Mouse (Mus musculus) right cerebral cortex, postnatal 14 days (tissue): ENCODE data around the gene Pdhb.
"Not testable (repeated sequence)": the region's sequence is repeated elsewhere in the genome, so short reads cannot be mapped to it uniquely, and the experiment has no call there.

Experiments
- DNase-seq: peaks from one replicate; pipeline ENCODE4 v3.0.0; 2022

Pdhb gene

DNA sequence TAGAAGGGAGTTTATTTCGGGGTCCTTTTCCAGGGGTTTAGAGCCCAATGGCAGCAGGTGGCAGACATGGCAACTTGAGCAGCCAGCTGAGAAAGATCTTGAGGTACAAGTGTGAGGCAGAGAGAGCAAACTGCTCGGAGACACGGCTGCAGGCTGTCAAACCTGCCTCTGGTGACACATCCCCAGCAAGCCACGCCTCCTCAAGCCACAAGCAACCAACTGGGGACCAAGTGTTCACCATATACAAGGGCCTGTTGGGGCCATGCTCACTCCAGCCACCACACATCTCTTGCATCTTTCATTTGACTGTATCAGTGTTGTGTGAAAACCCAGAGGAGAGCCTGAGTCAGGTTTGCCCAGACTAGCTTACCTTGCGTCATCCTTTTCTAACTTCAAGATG, 44.9 kb downstream of the Pdhb start:
- no peak for DNase-seq

DNA sequence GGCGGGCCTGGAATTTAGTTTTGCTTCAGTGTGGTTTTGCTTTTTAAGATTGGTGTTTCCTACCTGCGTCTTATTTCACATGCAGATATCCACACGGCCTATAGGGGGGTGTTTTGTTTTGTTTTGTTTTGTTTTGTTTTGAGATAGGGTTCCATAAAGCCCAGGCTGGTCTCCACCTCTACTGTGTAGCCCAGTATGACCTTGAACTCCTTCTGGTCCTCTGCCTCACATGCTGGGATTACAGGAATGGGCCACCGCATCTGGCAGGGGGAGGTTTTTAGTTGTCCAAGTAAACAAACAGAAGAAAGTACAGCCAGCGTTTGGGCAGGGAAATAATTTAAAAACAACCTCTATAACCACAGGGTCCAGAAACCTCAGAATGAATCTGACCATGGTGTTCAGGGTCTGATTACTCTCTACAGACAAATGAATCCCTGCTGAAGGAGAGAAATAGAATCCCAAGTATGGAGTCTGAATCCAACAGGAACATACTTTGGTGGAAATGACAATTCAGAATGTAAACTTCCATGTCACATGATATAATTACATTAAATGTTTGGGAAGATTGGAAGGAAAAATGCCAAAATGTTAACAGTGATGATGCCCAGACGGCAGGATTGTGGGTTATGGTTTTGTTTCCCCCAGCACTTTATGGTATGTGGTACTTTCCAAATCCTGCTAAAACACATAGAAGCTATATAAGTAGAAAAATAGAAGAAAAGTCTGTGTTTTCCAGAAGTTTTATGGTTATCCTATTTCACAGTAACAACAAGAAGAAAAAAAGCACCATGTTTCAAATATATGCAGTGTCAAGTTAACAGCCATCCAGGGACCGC, 48.6 kb downstream of the Pdhb start:
- DNase-seq, result no peak

DNA sequence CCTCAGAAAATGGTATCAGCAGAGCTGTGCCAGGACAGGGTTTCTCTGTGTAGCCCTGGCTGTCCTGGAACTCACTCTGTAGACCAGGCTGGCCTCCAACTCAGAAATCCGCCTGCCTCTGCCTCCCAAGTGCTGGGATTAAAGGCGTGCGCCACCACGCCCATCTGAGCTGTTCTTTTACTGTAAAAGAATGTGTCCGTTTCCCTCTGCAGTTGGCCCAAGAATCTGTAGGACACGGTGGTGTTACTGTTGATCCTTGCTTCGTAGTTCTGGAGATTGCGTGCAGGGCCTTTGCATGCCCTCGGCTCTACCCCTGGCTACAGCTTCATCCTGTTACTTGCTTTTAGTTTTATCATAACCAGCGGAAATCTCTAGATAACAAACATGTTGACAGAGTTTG, 49.2 kb downstream of the Pdhb start:
- not testable (repeated sequence) for DNase-seq

DNA sequence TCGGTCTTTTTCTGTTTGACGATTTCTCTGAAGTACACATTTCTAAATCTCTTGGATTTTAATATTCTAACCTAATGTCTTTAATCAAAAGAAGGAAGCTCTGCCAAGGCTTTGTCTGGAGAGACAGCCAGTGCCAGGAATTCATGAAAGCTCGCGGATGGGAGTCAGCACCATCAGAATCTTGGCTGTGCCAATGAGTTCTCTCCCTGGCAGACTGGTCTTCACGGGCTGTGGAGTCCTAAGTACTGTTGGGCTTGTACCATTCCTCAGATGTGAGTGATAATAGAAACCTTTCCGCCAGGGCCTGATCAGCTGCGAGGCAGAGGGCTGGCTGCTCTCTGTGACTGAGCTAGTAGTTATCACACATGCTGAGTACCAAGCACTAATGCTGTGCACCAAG, 49.7 kb downstream of the Pdhb start:
- no peak for DNase-seq

DNA sequence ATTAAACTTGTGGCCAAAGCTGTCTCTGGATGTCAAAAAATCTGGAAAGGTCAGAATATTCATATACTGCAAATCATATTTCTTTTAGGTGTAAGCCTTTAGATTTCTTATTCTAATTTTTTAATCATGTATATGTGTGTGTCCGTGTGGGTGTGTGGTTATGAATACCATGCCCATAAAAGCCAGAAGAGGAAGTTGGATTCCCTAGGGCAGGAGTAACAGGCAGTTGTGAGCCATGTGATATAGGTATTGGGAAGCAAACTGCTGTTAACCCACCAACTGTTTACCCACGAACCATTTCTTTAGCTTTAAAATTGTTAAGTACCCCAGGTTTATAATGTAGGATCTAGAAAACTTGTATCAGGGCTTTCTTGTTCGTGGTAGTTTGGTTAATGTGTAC, 52.9 kb downstream of the Pdhb start:
- no peak for DNase-seq

DNA sequence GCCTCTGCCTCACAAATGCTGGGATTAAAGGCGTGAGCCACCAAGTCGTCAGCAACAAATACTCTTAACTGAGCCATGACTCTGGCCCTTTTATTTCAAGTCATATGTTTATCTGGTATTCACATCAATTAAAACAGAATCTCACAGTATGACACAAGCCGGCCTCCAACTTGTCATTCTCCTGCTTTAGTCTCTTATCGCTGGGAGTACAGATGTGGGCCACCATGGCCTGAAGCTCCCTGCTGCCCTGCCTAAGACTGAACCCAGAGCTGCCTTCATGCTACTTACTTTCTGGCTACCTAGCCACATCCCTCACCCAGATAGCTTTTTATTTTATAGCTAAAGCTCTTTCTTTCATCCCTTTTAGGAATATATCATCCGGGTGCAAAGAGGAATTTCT, 53.4 kb downstream of the Pdhb start:
- no peak for DNase-seq

DNA sequence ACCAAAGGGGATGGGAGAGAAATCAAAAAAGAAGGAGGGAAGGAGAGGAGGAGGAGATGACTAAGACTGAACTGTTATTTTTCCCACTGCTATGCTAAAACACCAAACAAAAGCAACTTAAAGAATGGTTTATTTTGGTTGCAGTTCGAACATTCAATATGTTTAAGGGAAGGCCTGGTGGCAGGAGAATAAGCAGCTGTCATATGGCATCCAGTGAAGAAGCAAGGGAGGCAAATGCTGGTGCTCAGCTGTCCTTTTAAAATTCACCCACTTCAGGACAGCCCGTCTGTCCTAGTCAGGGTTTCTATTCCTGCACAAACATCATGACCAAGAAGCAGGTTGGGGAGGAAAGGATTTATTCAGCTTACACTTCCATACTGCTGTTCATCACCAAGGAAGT, 55.5 kb downstream of the Pdhb start:
- no peak for DNase-seq
